Mouse (Mus musculus) lung, embryonic 14.5 days (tissue): ENCODE data around the gene Arhgef28. TPM values are rescaled to one million over a fixed set of nuclear protein-coding genes. Genes with fewer than 3 reads are reported as not detected.
A peak's percentile ranks its signal among the peaks of the same experiment; 100 is the strongest.
"Not testable (repeated sequence)": the region's sequence is repeated elsewhere in the genome, so short reads cannot be mapped to it uniquely, and the experiment has no call there.

ENCODE experiments used
- ATAC-seq: fragments of 200-750 bp; cut with Nextera tagmentation; 2 replicates; pipeline ENCODE4 v1.8.0; 2017; ENCODE audit warnings: mild to moderate bottlenecking, moderate TSS enrichment, moderate library complexity; ENCODE audit not compliant: insufficient read depth
- DNase-seq: peaks from one replicate; pipeline ENCODE4 v3.0.0-alpha.2; 2015
- H3K27ac ChIP-seq: fragments of 300-500 bp; sonication (generic); 2 replicates; pipeline ENCODE4 v1.5.1; 2014; ENCODE audit warnings: low read depth, mild to moderate bottlenecking, moderate library complexity
- H3K27me3 ChIP-seq: fragments of 300-500 bp; sonication (generic); 2 replicates; pipeline ENCODE4 v1.6.1; 2014; ENCODE audit warnings: low read length, control low read depth; ENCODE audit not compliant: insufficient read depth
- H3K36me3 ChIP-seq: fragments of 300-500 bp; sonication (generic); 2 replicates; pipeline ENCODE4 v1.6.1; 2014; ENCODE audit warnings: control low read depth; ENCODE audit not compliant: insufficient read depth
- H3K4me1 ChIP-seq: fragments of 300-500 bp; sonication (generic); 2 replicates; pipeline ENCODE4 v1.6.1; 2014; ENCODE audit warnings: antibody characterized with exemption, control low read depth; ENCODE audit not compliant: insufficient read depth
- H3K4me2 ChIP-seq: fragments of 300-500 bp; sonication (generic); 2 replicates; pipeline ENCODE4 v1.6.1; 2014; ENCODE audit warnings: mild to moderate bottlenecking
- H3K4me3 ChIP-seq: fragments of 300-500 bp; sonication (generic); 2 replicates; pipeline ENCODE4 v1.5.1; 2014; ENCODE audit warnings: low read depth, low read length
- H3K9ac ChIP-seq: fragments of 300-500 bp; sonication (generic); 2 replicates; pipeline ENCODE4 v1.6.1; 2014
- H3K9me3 ChIP-seq: fragments of 300-500 bp; sonication (generic); 2 replicates; pipeline ENCODE4 v1.6.1; 2016; ENCODE audit warnings: low read depth, low read length, control low read depth
- CTCF ChIP-seq: IDR thresholded peaks from 2 replicates; pipeline ENCODE4 v1.5.1; 2016; ENCODE audit warnings: antibody characterized with exemption, low read depth
- WGBS: fragments of 180-500 bp; shearing (Covaris S2); extraction: QIAGEN DNeasy Blood & Tissue Kit; methylation state at CpG from one replicate; pipeline ENCODE4 v1.1.7; 2014; 5-methylcytosine and 5-hydroxymethylcytosine counted together
- polyA plus RNA-seq: library from polyadenylated mRNA; unstranded; fragments of >200 nt; fragmentation: Nextera tagmentation; extraction: Ambion mirVana; gene quantifications from 2 replicates; pipeline ENCODE4 v1.2.1, GENCODE M21; 2014

The Arhgef28 gene
- polyA plus RNA-seq, 1 experiment from 2014 or later, result 15.0 TPM

- TF ChIP-seq CTCF, result no peak
- Histone ChIP-seq H3K9me3 (no peaks in the 10 kb centered on the region), H3K27ac (peak overlapping the region; percentile 68), H3K4me3 (no peak overlapping the region), H3K4me1 (peaks cover 10% of the 10 kb centered on the region), H3K9ac (no peak overlapping the region), H3K27me3 (no peaks in the 10 kb centered on the region), H3K36me3 (no peaks in the 10 kb centered on the region), H3K4me2 (peak overlapping the region; percentile 34)
- 20% methylated on average over 12 of the region's 12 CpGs for WGBS
- ATAC-seq (peak; percentile 82), DNase-seq (peak; percentile 89)
Measured at GRCm38 (mm10) chr13:98027641-98028204, 178.5 kb downstream of the Arhgef28 start.

GRCm38 (mm10) chr13:98027122-98027521, 179.1 kb downstream of the Arhgef28 start:
- Histone ChIP-seq H3K27me3 (no peaks in the 10 kb centered on the region), H3K9me3 (no peaks in the 10 kb centered on the region), H3K4me3 (no peak overlapping the region), H3K4me2 (peak overlapping the region; percentile 34), H3K36me3 (no peaks in the 10 kb centered on the region), H3K9ac (no peak overlapping the region), H3K27ac (peak overlapping the region; percentile 68), H3K4me1 (peaks cover 10% of the 10 kb centered on the region)
- peak; percentile 75 for DNase-seq
- 51% methylated on average over 5 of the region's 5 CpGs for WGBS
- ATAC-seq, result no peak
- TF ChIP-seq CTCF, result peak; percentile 41

- no peak overlapping the region for H3K9ac ChIP-seq
- WGBS, result 68% methylated on average over 26 of the region's 26 CpGs
- no peak overlapping the region for H3K27ac ChIP-seq
- H3K27me3 ChIP-seq, result no peaks in the 10 kb centered on the region
- no peak for DNase-seq
- no peaks in the 10 kb centered on the region for H3K36me3 ChIP-seq
- no peak for TF ChIP-seq CTCF
- 0 out of 2 replicates have a peak overlapping the region, but pooled peaks have one; percentile 21 for H3K4me2 ChIP-seq
- no peaks in the 10 kb centered on the region for H3K9me3 ChIP-seq
- peaks cover 10% of the 10 kb centered on the region for H3K4me1 ChIP-seq
- H3K4me3 ChIP-seq, result no peak overlapping the region
- no peak for ATAC-seq
Measured at GRCm38 (mm10) chr13:98025706-98026504, 180.3 kb downstream of the Arhgef28 start.

GRCm38 (mm10) chr13:98025162-98025561, 181.1 kb downstream of the Arhgef28 start:
- 88% methylated on average over 7 of the region's 7 CpGs for WGBS
- H3K4me3 ChIP-seq, result no peak overlapping the region
- ATAC-seq (no peak), DNase-seq (no peak)
- H3K36me3 ChIP-seq, result no peaks in the 10 kb centered on the region
- no peak overlapping the region for H3K27ac ChIP-seq
- H3K9ac ChIP-seq, result no peak overlapping the region
- H3K4me2 ChIP-seq, result no peak overlapping the region
- TF ChIP-seq CTCF, result peak; percentile 66
- H3K4me1 ChIP-seq, result peaks cover 10% of the 10 kb centered on the region
- H3K27me3 ChIP-seq, result no peaks in the 10 kb centered on the region
- no peaks in the 10 kb centered on the region for H3K9me3 ChIP-seq

- Histone ChIP-seq H3K9ac (no peak overlapping the region), H3K4me3 (no peak overlapping the region)
Measured at GRCm38 (mm10) chr13:98024680-98025079, 181.6 kb downstream of the Arhgef28 start.

GRCm38 (mm10) chr13:98021906-98022305, 184.3 kb downstream of the Arhgef28 start:
- Histone ChIP-seq H3K27me3 (no peaks in the 10 kb centered on the region), H3K4me3 (no peak overlapping the region), H3K4me2 (no peak overlapping the region), H3K9ac (no peak overlapping the region), H3K4me1 (no peaks in the 10 kb centered on the region), H3K36me3 (no peaks in the 10 kb centered on the region), H3K9me3 (no peaks in the 10 kb centered on the region), H3K27ac (no peak overlapping the region)
- TF ChIP-seq CTCF, result no peak
- no peak for ATAC-seq
- no peak for DNase-seq
- 75% methylated on average over 4 of the region's 4 CpGs for WGBS

More at GRCm38 (mm10) chr13:98024680-98025079, 181.6 kb downstream of the Arhgef28 start:
- Histone ChIP-seq H3K9me3 (no peaks in the 10 kb centered on the region), H3K27me3 (no peaks in the 10 kb centered on the region), H3K27ac (no peak overlapping the region), H3K36me3 (no peaks in the 10 kb centered on the region), H3K4me1 (peaks cover 10% of the 10 kb centered on the region), H3K4me2 (no peak overlapping the region)
- DNase-seq (no peak), ATAC-seq (no peak)
- no peak for TF ChIP-seq CTCF
- WGBS, result 89% methylated on average over 12 of the region's 12 CpGs

GRCm38 (mm10) chr13:98018837-98019236, 187.4 kb downstream of the Arhgef28 start:
- not testable (repeated sequence) for H3K9me3 ChIP-seq, ATAC-seq, DNase-seq, H3K36me3 ChIP-seq, H3K27me3 ChIP-seq, H3K4me3 ChIP-seq, H3K9ac ChIP-seq, H3K4me2 ChIP-seq, H3K27ac ChIP-seq, H3K4me1 ChIP-seq
- WGBS, result 82% methylated on average over 8 of the region's 8 CpGs
